ENCODE assay signal across 8 mouse cellular contexts in the genomic region with DNA sequence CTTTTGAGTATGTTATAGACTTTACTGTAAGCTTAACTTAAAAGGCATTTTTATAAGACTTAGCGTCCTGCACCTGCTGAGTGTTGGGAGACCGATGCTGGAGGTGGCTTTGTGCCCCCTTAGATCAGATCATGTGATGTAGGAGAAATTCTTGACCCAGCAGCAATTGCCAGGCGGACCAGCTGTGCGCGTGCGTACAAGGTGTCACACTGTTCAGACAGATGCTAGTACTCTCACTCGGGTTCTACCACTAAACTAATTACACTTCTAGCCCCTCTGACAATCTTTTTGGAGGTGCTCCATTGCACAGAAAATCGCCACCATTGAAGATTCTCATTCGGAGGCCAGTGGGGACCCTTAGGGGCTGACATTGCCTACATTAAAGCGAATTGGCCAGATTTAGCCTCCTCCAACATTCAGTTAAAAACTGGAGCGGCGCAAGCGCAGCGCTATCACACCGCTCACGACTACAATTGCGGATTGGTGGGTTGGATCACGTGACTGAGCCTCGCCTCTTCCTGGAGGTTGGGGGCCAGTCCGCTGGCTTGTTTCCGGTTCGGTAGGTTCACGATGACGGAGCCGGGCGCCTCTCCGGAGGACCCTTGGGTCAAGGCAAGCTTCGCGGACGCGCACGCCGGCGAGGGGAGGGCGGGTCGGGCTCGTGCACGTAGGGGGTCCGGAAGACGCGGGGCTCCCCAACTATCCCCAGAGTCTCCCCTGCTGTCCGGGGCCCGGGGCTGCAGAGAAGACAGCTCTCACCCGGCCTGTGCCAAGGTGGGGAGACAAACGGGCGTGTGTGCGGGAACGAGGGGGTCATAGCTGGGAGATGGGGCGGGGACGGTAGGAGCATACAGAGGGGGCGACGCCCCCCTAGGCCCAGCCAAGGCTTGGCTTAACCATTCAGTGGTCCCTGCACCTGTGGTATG. TPM values are rescaled to one million over a fixed set of nuclear protein-coding genes. Genes with fewer than 3 reads are reported as not detected.
DNase-seq lines count a peak whose midpoint lies in the region; ATAC-seq lines count a peak whose summit lies in the region.

A gene (plus strand): TSS at position 522 of the 926 bp plus-strand sequence.

- H3K27ac ChIP-seq in heart, embryonic 13.5 days (replicated peaks) = peak within 1 kb of the TSS; percentile 87
- peak within 1 kb of the TSS; percentile 83 for H3K27ac ChIP-seq in liver, embryonic 12.5 days
- peak within 1 kb of the TSS; percentile 87 for H3K27ac ChIP-seq in stomach, embryonic 15.5 days

- H3K36me3 ChIP-seq in heart, embryonic 13.5 days = peaks cover 54% of the 10 kb centered on the region
- peaks cover 54% of the 10 kb centered on the region for H3K36me3 ChIP-seq in liver, embryonic 12.5 days
- H3K36me3 ChIP-seq in stomach, embryonic 15.5 days = peaks cover 17% of the 10 kb centered on the region

- no peaks in the 10 kb centered on the region for H3K27me3 ChIP-seq in heart, embryonic 13.5 days (replicated peaks)
- H3K27me3 ChIP-seq in liver, embryonic 12.5 days (replicated peaks) = no peaks in the 10 kb centered on the region
- no peaks in the 10 kb centered on the region for H3K27me3 ChIP-seq in stomach, embryonic 15.5 days (replicated peaks)

- peak; percentile 92 for DNase-seq in CD4-positive helper T cell, adult 2 months (ENCODE audit: low read depth, low spot score)
- peak; percentile 85 for DNase-seq in brain, embryonic 18.5 days (ENCODE audit: low read depth, low spot score)
- peak; percentile 95 for DNase-seq in kidney, postnatal 10 days
- DNase-seq in natural killer cell, adult 2 months (ENCODE audit: low spot score in 2 of 2) = peak; percentile 88 to 89

- peaks cover 39% of the 10 kb centered on the region for H3K4me1 ChIP-seq in heart, embryonic 13.5 days
- H3K4me1 ChIP-seq in liver, embryonic 12.5 days = peaks cover 57% of the 10 kb centered on the region
- peaks cover 36% of the 10 kb centered on the region for H3K4me1 ChIP-seq in stomach, embryonic 15.5 days

- peak; percentile 78 for ATAC-seq in erythroid progenitor cell, adult 5-6 weeks (replicated peaks; ENCODE audit: low FRiP score, poor library complexity, severe bottlenecking)
- ATAC-seq in heart, embryonic 13.5 days (ENCODE audit: extremely low read depth, insufficient number of reproducible peaks, low FRiP score, low TSS enrichment) = peak; percentile 62
- peak; percentile 80 for ATAC-seq in liver, embryonic 12.5 days
- peak; percentile 84 for ATAC-seq in stomach, embryonic 15.5 days (ENCODE audit: insufficient read depth, low FRiP score, low read depth)

- peak within 1 kb of the TSS; percentile 93 for H3K4me2 ChIP-seq in heart, embryonic 13.5 days
- peak within 1 kb of the TSS; percentile 94 for H3K4me2 ChIP-seq in liver, embryonic 12.5 days
- H3K4me2 ChIP-seq in stomach, embryonic 15.5 days = peak within 1 kb of the TSS; percentile 93

- peak within 1 kb of the TSS; percentile 97 for H3K9ac ChIP-seq in heart, embryonic 13.5 days
- peak within 1 kb of the TSS; percentile 86 for H3K9ac ChIP-seq in liver, embryonic 12.5 days
- H3K9ac ChIP-seq in stomach, embryonic 15.5 days = peak within 1 kb of the TSS; percentile 73

- peak within 1 kb of the TSS; percentile 79 for H3K4me3 ChIP-seq in heart, embryonic 13.5 days
- H3K4me3 ChIP-seq in liver, embryonic 12.5 days = peak within 1 kb of the TSS; percentile 80
- peak within 1 kb of the TSS; percentile 77 for H3K4me3 ChIP-seq in stomach, embryonic 15.5 days (replicated peaks)

- 2% methylated on average over 51 of the region's 52 CpGs for WGBS in heart, embryonic 13.5 days
- 5% methylated on average over 52 of the region's 52 CpGs for WGBS in liver, embryonic 12.5 days (ENCODE audit: insufficient replicate concordance)
- WGBS in stomach, embryonic 15.5 days = 1% methylated on average over 50 of the region's 52 CpGs

- no peaks in the 10 kb centered on the region for H3K9me3 ChIP-seq in heart, embryonic 13.5 days
- no peaks in the 10 kb centered on the region for H3K9me3 ChIP-seq in liver, embryonic 12.5 days (replicated peaks)
- no peaks in the 10 kb centered on the region for H3K9me3 ChIP-seq in stomach, embryonic 15.5 days

RNA-seq across cellular contexts. Expression of the gene that starts here (rescaled TPM):
- total RNA-seq in erythroid progenitor cell, adult 5-6 weeks (2015; ENCODE audit: low replicate concordance) = 36.0 and 43.6 TPM in 2 replicates
- 16.8 and 26.4 TPM in 2 replicates for total RNA-seq in erythroid progenitor cell, adult 5-6 weeks (2017; ENCODE audit: low replicate concordance)
- polyA plus RNA-seq in heart, embryonic 13.5 days (2015; fragmentation: Nextera tagmentation; extraction: Ambion mirVana) = 36.3 and 41.6 TPM in 2 replicates
- 34.9 and 35.7 TPM in 2 replicates for polyA plus RNA-seq in liver, embryonic 12.5 days (2016; fragmentation: Nextera tagmentation; extraction: Ambion mirVana)
- polyA plus RNA-seq in stomach, embryonic 15.5 days (2015; fragmentation: Nextera tagmentation; extraction: Ambion mirVana) = 50.7 and 54.5 TPM in 2 replicates

Comparison
In these comparisons a context has a peak if more than half of its experiments do, and no peak if none do; other contexts are left out.
1. Peak in every context shown above with its lines: DNase-seq, ATAC-seq, H3K4me3 ChIP-seq and H3K27ac ChIP-seq.